Mouse (Mus musculus) MEL (cell line): ENCODE results near the gene St7. TPM values are rescaled to one million over a fixed set of nuclear protein-coding genes. Genes with fewer than 3 reads are reported as not detected.

ENCODE experiments used
- DNase-seq: peaks from one replicate; pipeline ENCODE4 v3.0.0; 2011; ENCODE audit warnings: low read depth, low spot score
- H3K27ac ChIP-seq: 2 replicates; pipeline ENCODE4 v1.5.1; 2012; ENCODE audit warnings: low read depth, mild to moderate bottlenecking, control low read depth, low read length, moderate library complexity; ENCODE audit not compliant: control insufficient read depth
- H3K27me3 ChIP-seq, 2 experiments: fragments of 150-350 bp in 1 of 2; sonication (generic) in 1 of 2; 2 replicates each; pipeline ENCODE4 v1.6.1; 2012; ENCODE audit warnings: low read length in 2 of 2, mild to moderate bottlenecking in 2 of 2, improper control_type of control experiment in 1 of 2, moderate library complexity in 1 of 2; ENCODE audit not compliant: insufficient read depth in 2 of 2, control insufficient read depth in 1 of 2
- H3K36me3 ChIP-seq, 2 experiments: 2 replicates each; pipeline ENCODE4 v1.6.1; 2012 to 2014; ENCODE audit warnings: low read length in 2 of 2, improper control_type of control experiment in 1 of 2, inconsistent platforms in 1 of 2, mild to moderate bottlenecking in 1 of 2; ENCODE audit not compliant: insufficient read depth in 2 of 2, control insufficient read depth in 1 of 2
- H3K4me1 ChIP-seq, 2 experiments: fragments of 150-350 bp in 1 of 2; sonication (generic) in 1 of 2; 2 replicates each; pipeline ENCODE4 v1.6.1; 2012; ENCODE audit warnings: low read length in 2 of 2, improper control_type of control experiment in 1 of 2, mild to moderate bottlenecking in 1 of 2; ENCODE audit not compliant: insufficient read depth in 2 of 2, control insufficient read depth in 1 of 2
- H3K4me3 ChIP-seq, 2 experiments: fragments of 150-350 bp in 1 of 2; sonication (generic) in 1 of 2; 2 replicates each; pipeline ENCODE4 v1.5.1; 2012; ENCODE audit warnings: low read depth in 2 of 2, low read length in 2 of 2, mild to moderate bottlenecking in 2 of 2, moderate library complexity in 2 of 2, control low read depth in 1 of 2, improper control_type of control experiment in 1 of 2; ENCODE audit not compliant: control insufficient read depth in 1 of 2, insufficient read depth in 1 of 2
- H3K79me2 ChIP-seq: 2 replicates; pipeline ENCODE4 v1.6.1; 2012; ENCODE audit warnings: mild to moderate bottlenecking, low read length, moderate library complexity; ENCODE audit not compliant: control insufficient read depth, poor library complexity, insufficient read depth
- H3K9ac ChIP-seq: 2 replicates; pipeline ENCODE4 v1.6.1; 2012; ENCODE audit warnings: low read depth, mild to moderate bottlenecking, control low read depth, low read length, moderate library complexity; ENCODE audit not compliant: control insufficient read depth, poor library complexity, severe bottlenecking
- H3K9me3 ChIP-seq: fragments of 150-350 bp; sonication (generic); replicated peaks from 2 replicates; pipeline ENCODE4 v1.6.1; 2012; ENCODE audit warnings: mild to moderate bottlenecking, low read length, improper control_type of control experiment, moderate library complexity; ENCODE audit not compliant: insufficient read depth
- BHLHE40 ChIP-seq: IDR thresholded peaks from 2 replicates; pipeline ENCODE4 v1.6.1; 2012; ENCODE audit warnings: low read depth, mild to moderate bottlenecking, inconsistent platforms, low read length, improper control_type of control experiment, borderline replicate concordance
- CHD2 ChIP-seq: IDR thresholded peaks from 2 replicates; pipeline ENCODE4 v1.6.1; 2011; ENCODE audit warnings: low read length, improper control_type of control experiment
- E2F4 ChIP-seq: IDR thresholded peaks from 2 replicates; pipeline ENCODE4 v1.6.1; 2011; ENCODE audit warnings: low read depth, low read length, improper control_type of control experiment, borderline replicate concordance
- ELF1 ChIP-seq: IDR thresholded peaks from 2 replicates; pipeline ENCODE4 v1.6.1; 2014; ENCODE audit warnings: low read depth, mild to moderate bottlenecking, inconsistent platforms, low read length, improper control_type of control experiment, moderate library complexity
- EP300 ChIP-seq, 2 experiments: IDR thresholded peaks; 2 replicates each; pipeline ENCODE4 v1.6.1; 2011; ENCODE audit warnings: improper control_type of control experiment in 2 of 2, low read length in 2 of 2, low read depth in 1 of 2, mild to moderate bottlenecking in 1 of 2
- ETS1 ChIP-seq: IDR thresholded peaks from 2 replicates; pipeline ENCODE4 v1.6.1; 2012; ENCODE audit warnings: low read depth, mild to moderate bottlenecking, inconsistent platforms, low read length, improper control_type of control experiment, moderate library complexity
- GABPA ChIP-seq: IDR thresholded peaks from 2 replicates; pipeline ENCODE4 v1.6.1; 2012; ENCODE audit warnings: low read depth, mild to moderate bottlenecking, inconsistent platforms, low read length, improper control_type of control experiment, moderate library complexity
- GATA1 ChIP-seq: IDR thresholded peaks from 2 replicates; pipeline ENCODE4 v1.6.1; 2011; ENCODE audit warnings: low read depth, low read length, improper control_type of control experiment
- JUND ChIP-seq: IDR thresholded peaks from 2 replicates; pipeline ENCODE4 v1.6.1; 2011; ENCODE audit warnings: low read depth, mild to moderate bottlenecking, improper control_type of control experiment, low read length
- KAT2A ChIP-seq: conservative IDR thresholded peaks from 2 replicates; pipeline ENCODE4 v1.6.1; 2012; ENCODE audit warnings: low read depth, low read length, improper control_type of control experiment, inconsistent platforms
- MAX ChIP-seq: IDR thresholded peaks from 2 replicates; pipeline ENCODE4 v1.6.1; 2011; ENCODE audit warnings: low read length, improper control_type of control experiment
- MEF2A ChIP-seq: IDR thresholded peaks from 2 replicates; pipeline ENCODE4 v1.6.1; 2014; ENCODE audit warnings: low read depth, mild to moderate bottlenecking, inconsistent platforms, low read length, improper control_type of control experiment; ENCODE audit not compliant: poor library complexity, insufficient replicate concordance, severe bottlenecking; ENCODE audit errors: extremely low read depth
- MXI1 ChIP-seq: IDR thresholded peaks from 2 replicates; pipeline ENCODE4 v1.6.1; 2011; ENCODE audit warnings: mild to moderate bottlenecking, low read depth, low read length, improper control_type of control experiment
- MYC ChIP-seq: IDR thresholded peaks from 2 replicates; pipeline ENCODE4 v1.6.1; 2011; ENCODE audit warnings: low read depth, mild to moderate bottlenecking, low read length, improper control_type of control experiment, moderate library complexity
- NRF1 ChIP-seq: IDR thresholded peaks from 2 replicates; pipeline ENCODE4 v1.6.1; 2014; ENCODE audit warnings: low read depth, mild to moderate bottlenecking, inconsistent platforms, low read length, improper control_type of control experiment, moderate library complexity; ENCODE audit not compliant: poor library complexity, insufficient read depth, severe bottlenecking
- POLR2AphosphoS2 ChIP-seq: IDR thresholded peaks from 2 replicates; pipeline ENCODE4 v1.6.1; 2011; ENCODE audit warnings: low read length, improper control_type of control experiment
- RAD21 ChIP-seq: IDR thresholded peaks from 2 replicates; pipeline ENCODE4 v1.6.1; 2011; ENCODE audit warnings: mild to moderate bottlenecking, low read depth, low read length, improper control_type of control experiment
- RCOR1 ChIP-seq: IDR thresholded peaks from 2 replicates; pipeline ENCODE4 v1.6.1; 2012; ENCODE audit warnings: low read depth, mild to moderate bottlenecking, inconsistent platforms, low read length, improper control_type of control experiment
- SIN3A ChIP-seq: IDR thresholded peaks from 2 replicates; pipeline ENCODE4 v1.6.1; 2012; ENCODE audit warnings: low read length, improper control_type of control experiment, inconsistent platforms
- SMC3 ChIP-seq: IDR thresholded peaks from 2 replicates; pipeline ENCODE4 v1.6.1; 2011; ENCODE audit warnings: low read depth, low read length, improper control_type of control experiment
- TAL1 ChIP-seq: IDR thresholded peaks from 2 replicates; pipeline ENCODE4 v1.6.1; 2012; ENCODE audit warnings: mild to moderate bottlenecking, inconsistent platforms, low read length, moderate library complexity, mixed read lengths
- TCF12 ChIP-seq: IDR thresholded peaks from 2 replicates; pipeline ENCODE4 v1.6.1; 2014; ENCODE audit warnings: low read depth, mild to moderate bottlenecking, inconsistent platforms, low read length, improper control_type of control experiment, moderate library complexity
- UBTF ChIP-seq: IDR thresholded peaks from 2 replicates; pipeline ENCODE4 v1.6.1; 2012; ENCODE audit warnings: low read depth, mild to moderate bottlenecking, inconsistent platforms, low read length, improper control_type of control experiment, moderate library complexity, borderline replicate concordance; ENCODE audit not compliant: insufficient read depth
- ZC3H11A ChIP-seq: IDR thresholded peaks from 2 replicates; pipeline ENCODE4 v1.6.1; 2012; ENCODE audit warnings: low read depth, mild to moderate bottlenecking, inconsistent platforms, low read length, improper control_type of control experiment
- ZNF384 ChIP-seq: IDR thresholded peaks from 2 replicates; pipeline ENCODE4 v1.6.1; 2012; ENCODE audit warnings: low read depth, mild to moderate bottlenecking, inconsistent platforms, low read length, improper control_type of control experiment
- polyA plus RNA-seq, 2 experiments: library from polyadenylated mRNA; stranded (reverse) in 1 of 2; unstranded in 1 of 2; fragments of >175 nt in 1 of 2; fragments of >200 nt in 1 of 2; gene quantifications; 2 replicates each; pipeline versions ENCODE4 v1.2.1 to v1.2.4; 2012; ENCODE audit warnings: low replicate concordance in 2 of 2, low read depth in 1 of 2; ENCODE audit not compliant: insufficient read length in 2 of 2, insufficient read depth in 1 of 2, missing spikeins in 1 of 2
- total RNA-seq: library from RNA; depleted of rRNA; stranded (reverse); fragments of 300-350 nt; gene quantifications from 2 replicates; pipeline ENCODE4 v1.2.3, GENCODE M21; 2012

St7 gene
- total and polyA plus RNA-seq, 3 experiments = 34.4 to 48.5 TPM; not detected in 1

GRCm38 (mm10) chr6:17680266-17680925 lies 12.3 kb upstream of the St7 start:
- H3K36me3 ChIP-seq = peaks cover 0 to 11% of the 10 kb centered on the region in 2 experiments; a peak in 2 of 4 replicates
- no peak overlapping the region for H3K4me3 ChIP-seq
- H3K9me3 ChIP-seq = no peaks in the 10 kb centered on the region
- no peak overlapping the region for H3K9ac ChIP-seq
- no peaks in the 10 kb centered on the region for H3K27me3 ChIP-seq
- H3K27ac ChIP-seq = no peak overlapping the region
- H3K4me1 ChIP-seq = peaks cover 2 to 13% of the 10 kb centered on the region in 2 experiments
- DNase-seq = peak; percentile 91
- H3K79me2 ChIP-seq = no peaks in the 10 kb centered on the region
- TF ChIP-seq TAL1 = peak; percentile 92
- TF ChIP-seq POLR2AphosphoS2 = 0 out of 2 replicates have a peak, but pooled peaks have one; percentile 40
- TF ChIP-seq ZNF384 = no peak
- 0 out of 2 replicates have a peak, but pooled peaks have one; percentile 47 for TF ChIP-seq MYC
- no peak for TF ChIP-seq ZC3H11A
- TF ChIP-seq ELF1 = peak; percentile 41; the same call in 1 of the 2 replicates
- no peak for TF ChIP-seq JUND
- peak; percentile 95 for TF ChIP-seq TCF12
- TF ChIP-seq MXI1 = peak; percentile 78
- TF ChIP-seq GATA1 = peak; percentile 94
- TF ChIP-seq E2F4 = no peak
- no peak for TF ChIP-seq SMC3
- peak; percentile 79 for TF ChIP-seq ETS1
- 0 out of 2 replicates have a peak, but pooled peaks have one; percentile 45 for TF ChIP-seq BHLHE40
- TF ChIP-seq RCOR1 = peak; percentile 92
- TF ChIP-seq SIN3A = peak; percentile 77
- TF ChIP-seq EP300 (IDR thresholded peaks at IDR 0.05; ENCODE audit: low read depth in 1 of 2, low read length in 2 of 2) = peak; percentile 93 to 94

- Histone ChIP-seq H3K27me3 (no peaks in the 10 kb centered on the region), H3K27ac (no peak overlapping the region), H3K79me2 (no peaks in the 10 kb centered on the region), H3K4me1 (peaks cover 2 to 13% of the 10 kb centered on the region in 2 experiments), H3K9ac (no peak overlapping the region), H3K36me3 (peaks cover 0 to 11% of the 10 kb centered on the region in 2 experiments; a peak in 2 of 4 replicates), H3K4me3 (no peak overlapping the region), H3K9me3 (no peaks in the 10 kb centered on the region)
- TF ChIP-seq EP300 (IDR thresholded peaks at IDR 0.05; ENCODE audit: low read depth in 1 of 2, low read length in 2 of 2) (no peak), CHD2 (no peak), JUND (no peak), MEF2A (no peak), E2F4 (no peak), GABPA (no peak), NRF1 (no peak), POLR2AphosphoS2 (no peak), UBTF (no peak), MXI1 (no peak), RAD21 (no peak), TCF12 (no peak), MAX (no peak), MYC (no peak), KAT2A (no peak)
- no peak for DNase-seq
Observed at GRCm38 (mm10) chr6:17681810-17682209, 10.9 kb upstream of the St7 start.
